Mouse (Mus musculus) kidney, adult 2 months (tissue): ENCODE data around the gene Gcsh.

Experiments used
- CTCF ChIP-seq: fragments of 200-500 bp; conservative IDR thresholded peaks from 2 replicates; pipeline ENCODE4 v1.5.1; 2011; ENCODE audit warnings: low read depth, mild to moderate bottlenecking, control low read depth, low read length, moderate library complexity, mixed read lengths; ENCODE audit not compliant: insufficient read depth, insufficient read length
- POLR2A ChIP-seq: fragments of 200-500 bp; IDR thresholded peaks from one replicate; pipeline ENCODE4 v1.6.1; 2011; ENCODE audit warnings: low read depth, low read length, control low read depth

GRCm38 (mm10) chr8:117032609-117033008 lies 39.3 kb upstream of the Gcsh start:
- TF ChIP-seq CTCF (no peak), POLR2A (no peak)
